Mouse (Mus musculus) adrenal gland, adult 2 months (tissue): Measurements from ENCODE around the gene Frrs1. TPM values are rescaled to one million over a fixed set of nuclear protein-coding genes. Genes with fewer than 3 reads are reported as not detected.

Source experiments
- DNase-seq: peaks from one replicate; pipeline ENCODE4 v3.0.0; 2021
- polyA plus RNA-seq: library from polyadenylated mRNA; depleted of rRNA; stranded (reverse); fragments of >200 nt; gene quantifications from 2 replicates; pipeline ENCODE4 v1.2.3, GENCODE M21; 2012
- total RNA-seq, 2 experiments: library from RNA; stranded (reverse); gene quantifications; 2 replicates each; pipeline ENCODE4 v1.2.3; 2021

Gene Frrs1
- total and polyA plus RNA-seq, 3 experiments, result 10.1 to 26.8 (median 18.5) TPM

- DNase-seq, result no peak
Observed at GRCm38 (mm10) chr3:116848099-116848498, 11.2 kb upstream of the Frrs1 start.

GRCm38 (mm10) chr3:116848936-116849335 is 10.3 kb upstream of the Frrs1 start:
- peak; percentile 59 for DNase-seq

- no peak for DNase-seq
Observed at GRCm38 (mm10) chr3:116850376-116850775, 8.9 kb upstream of the Frrs1 start.

- no peak for DNase-seq
Observed at GRCm38 (mm10) chr3:116852421-116852820, 6.8 kb upstream of the Frrs1 start.

- DNase-seq, result no peak
Observed at GRCm38 (mm10) chr3:116857611-116858010, 1.7 kb upstream of the Frrs1 start.

- DNase-seq, result no peak
Observed at GRCm38 (mm10) chr3:116859752-116860151, 488 bp downstream of the Frrs1 start.

GRCm38 (mm10) chr3:116860333-116861222 is 1.3 kb downstream of the Frrs1 start:
- DNase-seq, result no peak

GRCm38 (mm10) chr3:116861223-116861539 is 1.9 kb downstream of the Frrs1 start:
- no peak for DNase-seq

- peak; percentile 85 for DNase-seq
Observed at GRCm38 (mm10) chr3:116861540-116862067, 2.3 kb downstream of the Frrs1 start.

- DNase-seq, result no peak
Observed at GRCm38 (mm10) chr3:116862621-116863020, 3.4 kb downstream of the Frrs1 start.

- DNase-seq, result no peak
Observed at GRCm38 (mm10) chr3:116864421-116864820, 5.2 kb downstream of the Frrs1 start.

- DNase-seq, result no peak
Observed at GRCm38 (mm10) chr3:116865199-116865636, 6.0 kb downstream of the Frrs1 start.

GRCm38 (mm10) chr3:116870372-116870771 is 11.1 kb downstream of the Frrs1 start:
- no peak for DNase-seq

GRCm38 (mm10) chr3:116882221-116882960 is 23.1 kb downstream of the Frrs1 start:
- no peak for DNase-seq

GRCm38 (mm10) chr3:116884941-116885340 is 25.7 kb downstream of the Frrs1 start:
- no peak for DNase-seq

- DNase-seq, result no peak
Observed at GRCm38 (mm10) chr3:116889358-116889757, 30.1 kb downstream of the Frrs1 start.

- DNase-seq, result no peak
Observed at GRCm38 (mm10) chr3:116890576-116890975, 31.3 kb downstream of the Frrs1 start.

GRCm38 (mm10) chr3:116891436-116892205 is 32.4 kb downstream of the Frrs1 start:
- no peak for DNase-seq

- DNase-seq, result no peak
Observed at GRCm38 (mm10) chr3:116892206-116892563, 32.9 kb downstream of the Frrs1 start.

GRCm38 (mm10) chr3:116892872-116893271 is 33.6 kb downstream of the Frrs1 start:
- peak; percentile 8 for DNase-seq

GRCm38 (mm10) chr3:116904158-116904557 is 44.9 kb downstream of the Frrs1 start:
- peak; percentile 77 for DNase-seq

- no peak for DNase-seq
Observed at GRCm38 (mm10) chr3:116905898-116906297, 46.6 kb downstream of the Frrs1 start.
